Mouse (Mus musculus) liver, embryonic 11.5 days (tissue): ENCODE measurements around the gene 9230110F15Rik. TPM values are rescaled to one million over a fixed set of nuclear protein-coding genes. Genes with fewer than 3 reads are reported as not detected.
"Not testable (repeated sequence)": the region's sequence is repeated elsewhere in the genome, so short reads cannot be mapped to it uniquely, and the experiment has no call there.

ENCODE experiments used
- ATAC-seq: fragments of 200-750 bp; cut with Nextera tagmentation; replicated peaks from 2 replicates; pipeline ENCODE4 v1.8.0; 2017; ENCODE audit warnings: moderate number of reproducible peaks, mild to moderate bottlenecking, moderate TSS enrichment, moderate library complexity; ENCODE audit not compliant: low FRiP score
- DNase-seq: peaks from one replicate; pipeline ENCODE4 v3.0.0-alpha.2; 2017; ENCODE audit warnings: low spot score
- H3K27ac ChIP-seq: fragments of 300-500 bp; sonication (generic); 2 replicates; pipeline ENCODE4 v1.5.1; 2014; ENCODE audit warnings: mild to moderate bottlenecking, low read depth, low read length, control low read depth
- H3K27me3 ChIP-seq: fragments of 300-500 bp; sonication (generic); replicated peaks from 2 replicates; pipeline ENCODE4 v1.6.1; 2014; ENCODE audit warnings: low read length, mixed read lengths; ENCODE audit not compliant: control insufficient read depth, insufficient read depth
- H3K36me3 ChIP-seq: fragments of 300-500 bp; sonication (generic); 2 replicates; pipeline ENCODE4 v1.6.1; 2014; ENCODE audit warnings: mild to moderate bottlenecking, low read length, moderate library complexity, mixed read lengths; ENCODE audit not compliant: control insufficient read depth, insufficient read depth
- H3K4me1 ChIP-seq: fragments of 300-500 bp; sonication (generic); replicated peaks from 2 replicates; pipeline ENCODE4 v1.6.1; 2014; ENCODE audit warnings: low read length, mixed read lengths; ENCODE audit not compliant: control insufficient read depth, insufficient read depth
- H3K4me2 ChIP-seq: fragments of 300-500 bp; sonication (generic); 2 replicates; pipeline ENCODE4 v1.6.1; 2014; ENCODE audit warnings: mild to moderate bottlenecking, control low read depth, moderate library complexity
- H3K4me3 ChIP-seq: fragments of 300-500 bp; sonication (generic); 2 replicates; pipeline ENCODE4 v1.5.1; 2014; ENCODE audit warnings: low read depth, low read length, control low read depth
- H3K9ac ChIP-seq: fragments of 300-500 bp; sonication (generic); 2 replicates; pipeline ENCODE4 v1.6.1; 2014; ENCODE audit warnings: low read depth, low read length, control low read depth
- H3K9me3 ChIP-seq: fragments of 300-500 bp; sonication (generic); 2 replicates; pipeline ENCODE4 v1.6.1; 2016; ENCODE audit warnings: low read length, inconsistent platforms, mixed read lengths; ENCODE audit not compliant: control insufficient read depth
- WGBS: fragments of 180-500 bp; shearing (Covaris S2); extraction: QIAGEN DNeasy Blood & Tissue Kit; methylation state at CpG from one replicate; pipeline ENCODE4 v1.1.7; 2014; 5-methylcytosine and 5-hydroxymethylcytosine counted together
- polyA plus RNA-seq: library from polyadenylated mRNA; unstranded; fragments of >200 nt; fragmentation: Nextera tagmentation; extraction: Ambion mirVana; gene quantifications from 2 replicates; pipeline ENCODE4 v1.2.1, GENCODE M21; 2014

9230110F15Rik gene
- not detected in 2 replicates for polyA plus RNA-seq

- Histone ChIP-seq H3K9me3 (no peaks in the 10 kb centered on the region), H3K4me1 (no peaks in the 10 kb centered on the region), H3K27me3 (no peaks in the 10 kb centered on the region), H3K9ac (no peak within 1 kb of the TSS), H3K4me3 (no peak within 1 kb of the TSS), H3K36me3 (no peaks in the 10 kb centered on the region), H3K27ac (no peak within 1 kb of the TSS), H3K4me2 (no peak within 1 kb of the TSS)
- WGBS = 74% methylated on average over 1 of the region's 1 CpGs
- ATAC-seq (no peak), DNase-seq (no peak)
Measured at GRCm38 (mm10) chr9:35844050-35844449, at the start of gene 9230110F15Rik. Gene 9230110F15Rik, minus strand, starts transcription at chr9:35844150.

GRCm38 (mm10) chr9:35893112-35893511, 49.2 kb upstream of the 9230110F15Rik start:
- H3K27me3 ChIP-seq, H3K9ac ChIP-seq, H3K36me3 ChIP-seq, H3K4me1 ChIP-seq, ATAC-seq, H3K9me3 ChIP-seq, DNase-seq, H3K4me3 ChIP-seq, H3K4me2 ChIP-seq, H3K27ac ChIP-seq: not testable (repeated sequence)
- WGBS = 48% methylated on average over 1 of the region's 1 CpGs

GRCm38 (mm10) chr9:35817881-35818280, 26.1 kb downstream of the 9230110F15Rik start:
- not testable (repeated sequence) for H3K4me3 ChIP-seq, H3K27ac ChIP-seq, H3K4me1 ChIP-seq, H3K36me3 ChIP-seq, H3K9ac ChIP-seq, H3K27me3 ChIP-seq, DNase-seq, H3K4me2 ChIP-seq, H3K9me3 ChIP-seq, ATAC-seq
- 93% methylated on average over 15 of the region's 15 CpGs for WGBS

GRCm38 (mm10) chr9:35798146-35798545, 45.8 kb downstream of the 9230110F15Rik start:
- Histone ChIP-seq H3K4me1 (no peaks in the 10 kb centered on the region), H3K9ac (no peak overlapping the region), H3K4me2 (no peak overlapping the region), H3K36me3 (no peaks in the 10 kb centered on the region), H3K27me3 (no peaks in the 10 kb centered on the region), H3K4me3 (no peak overlapping the region), H3K9me3 (peaks cover 3% of the 10 kb centered on the region; the same call in 1 of the 2 replicates), H3K27ac (no peak overlapping the region)
- DNase-seq (no peak), ATAC-seq (no peak)

- Histone ChIP-seq H3K4me2 (no peak within 1 kb of the TSS), H3K27ac (no peak within 1 kb of the TSS), H3K4me3 (no peak within 1 kb of the TSS), H3K9me3 (0 out of 2 replicates have a peak, but pooled peaks cover 4% of the 10 kb centered on the region), H3K36me3 (no peaks in the 10 kb centered on the region), H3K4me1 (no peaks in the 10 kb centered on the region), H3K9ac (no peak within 1 kb of the TSS), H3K27me3 (no peaks in the 10 kb centered on the region)
- DNase-seq (no peak), ATAC-seq (no peak)
- WGBS = 80% methylated on average over 3 of the region's 3 CpGs
Measured at GRCm38 (mm10) chr9:35790001-35790400, 53.9 kb downstream of the 9230110F15Rik start, which contains the start of the genes Gm27235 and D730048I06Rik. Gene Gm27235, minus strand, starts transcription at chr9:35790101. Gene D730048I06Rik, minus strand, starts transcription at chr9:35790112.

Other genes starting within 250 kb of the 9230110F15Rik start
- 0.21 TPM in 1 of 2 replicates, not detected in the other for gene Pate4, start 232.2 kb downstream of the 9230110F15Rik start, polyA plus RNA-seq
- gene Pate3, start 195.9 kb downstream of the 9230110F15Rik start, polyA plus RNA-seq = 0.16 TPM in 1 of 2 replicates, not detected in the other
- gene Pate1, start 156.8 kb downstream of the 9230110F15Rik start, polyA plus RNA-seq = not detected in 2 replicates
- not detected in 2 replicates for gene Gm17677, start 103.1 kb downstream of the 9230110F15Rik start, polyA plus RNA-seq
- not detected in 2 replicates for gene Gm17727, start 66.0 kb downstream of the 9230110F15Rik start, polyA plus RNA-seq
- gene Gm27235, start 54.0 kb downstream of the 9230110F15Rik start, polyA plus RNA-seq = not detected in 2 replicates
- gene D730048I06Rik, start 54.0 kb downstream of the 9230110F15Rik start, polyA plus RNA-seq = not detected in 2 replicates
- gene 9230113P08Rik, start 64.3 kb upstream of the 9230110F15Rik start, polyA plus RNA-seq = not detected in 2 replicates